Mouse (Mus musculus): ENCODE measurements around the gene Oaz1. TPM values are rescaled to one million over a fixed set of nuclear protein-coding genes. Genes with fewer than 3 reads are reported as not detected.

Oaz1 gene
- polyA plus RNA-seq, 1 experiment from 2014 or later, result 1,303 TPM

DNA sequence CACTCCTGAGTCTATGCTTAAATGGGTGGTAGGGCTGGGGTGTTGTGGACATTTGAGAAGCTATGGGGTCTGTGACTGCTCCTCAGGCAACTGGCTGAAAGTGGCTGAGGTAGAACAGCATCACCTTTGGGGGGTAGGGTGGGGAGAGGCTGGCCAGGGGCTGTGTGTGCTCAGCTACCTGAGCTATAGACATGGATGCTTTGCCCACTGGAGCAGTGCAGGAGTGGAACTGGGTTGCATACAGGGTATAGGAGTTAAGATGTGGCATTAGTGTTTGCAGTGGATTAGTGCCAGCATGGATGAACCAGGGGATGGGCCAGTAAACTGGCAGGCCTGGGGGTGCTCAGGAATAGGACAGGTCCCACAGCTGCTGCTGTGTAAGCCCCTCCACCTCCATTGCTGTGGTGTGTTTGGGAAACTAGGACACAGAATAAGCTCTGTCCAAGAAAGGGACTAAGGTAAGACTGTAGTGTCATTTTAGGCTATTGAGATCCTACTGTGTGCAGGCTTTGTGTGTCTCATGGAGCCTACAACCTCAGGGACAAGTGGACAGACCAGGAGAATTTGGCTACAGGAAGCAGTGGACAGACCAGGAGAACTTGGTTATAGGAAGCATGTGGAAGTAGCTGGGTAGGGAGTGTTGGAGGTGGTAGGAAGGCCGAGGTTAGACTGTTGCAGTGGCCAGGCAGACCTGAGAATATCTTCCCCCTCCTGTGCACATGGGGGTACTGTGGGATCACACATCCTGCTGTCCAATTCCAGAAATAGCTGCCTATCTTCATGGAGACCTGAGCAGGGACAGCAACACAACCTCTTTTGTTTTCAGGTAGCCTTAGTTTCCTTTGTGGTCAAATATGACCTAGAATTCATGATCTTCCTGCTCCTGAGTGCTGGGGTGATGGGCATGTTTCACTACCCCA, 3.2 kb downstream of the Oaz1 start:
- no peak overlapping the region for H3K4me2 ChIP-seq
- H3K27me3 ChIP-seq, result peaks cover 13% of the 10 kb centered on the region
- no peak for ATAC-seq (ENCODE audit: low FRiP score, low read depth)
- H3K4me3 ChIP-seq, result no peak overlapping the region
- peaks cover 25% of the 10 kb centered on the region for H3K4me1 ChIP-seq (replicated peaks)
- H3K36me3 ChIP-seq, result peaks cover 24% of the 10 kb centered on the region
- H3K27ac ChIP-seq (replicated peaks), result no peak overlapping the region
- WGBS, result 60% methylated on average over 1 of the region's 1 CpGs
- H3K9ac ChIP-seq, result no peak overlapping the region
- H3K9me3 ChIP-seq, result no peaks in the 10 kb centered on the region

GRCm38 (mm10) chr10:80831136-80831535, 4.7 kb downstream of the Oaz1 start:
- Histone ChIP-seq H3K4me3 (no peak overlapping the region), H3K27me3 (peaks cover 22% of the 10 kb centered on the region), H3K36me3 (peaks cover 24% of the 10 kb centered on the region), H3K4me2 (no peak overlapping the region), H3K27ac (replicated peaks) (no peak overlapping the region), H3K9ac (no peak overlapping the region), H3K9me3 (no peaks in the 10 kb centered on the region), H3K4me1 (replicated peaks) (peaks cover 34% of the 10 kb centered on the region)
- ATAC-seq (ENCODE audit: low FRiP score, low read depth), result no peak
- WGBS, result 6% methylated on average over 9 of the region's 9 CpGs

GRCm38 (mm10) chr10:80832818-80833217, 6.4 kb downstream of the Oaz1 start:
- H3K9me3 ChIP-seq, result no peaks in the 10 kb centered on the region
- H3K4me1 ChIP-seq (replicated peaks), result peaks cover 29% of the 10 kb centered on the region
- H3K27me3 ChIP-seq, result peaks cover 22% of the 10 kb centered on the region
- no peak for ATAC-seq (ENCODE audit: low FRiP score, low read depth)
- no peak overlapping the region for H3K4me3 ChIP-seq
- peaks cover 24% of the 10 kb centered on the region for H3K36me3 ChIP-seq
- no peak overlapping the region for H3K9ac ChIP-seq
- no peak overlapping the region for H3K4me2 ChIP-seq
- 39% methylated on average over 7 of the region's 7 CpGs for WGBS
- H3K27ac ChIP-seq (replicated peaks), result no peak overlapping the region

DNA sequence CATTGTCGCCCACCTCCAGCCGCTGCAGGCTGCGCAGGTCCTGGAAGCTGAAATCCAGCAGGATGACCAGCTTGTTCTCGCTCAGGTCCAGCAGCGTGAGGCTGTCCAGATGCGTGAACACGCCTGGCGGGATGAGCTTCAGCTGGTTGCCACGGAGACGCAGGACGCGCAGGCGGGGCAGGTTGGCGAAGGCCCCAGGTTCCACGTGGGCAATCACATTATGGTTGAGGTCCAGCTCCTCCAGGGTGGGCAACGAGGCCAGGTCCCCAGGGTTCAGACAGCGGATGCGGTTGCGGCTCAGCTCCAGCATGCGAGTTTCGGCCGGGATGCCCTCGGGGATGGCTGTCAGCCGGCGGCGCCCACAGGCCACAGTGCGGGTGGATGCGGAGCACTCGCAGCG, 9.2 kb downstream of the Oaz1 start:
- WGBS, result 43% methylated on average over 30 of the region's 30 CpGs
- H3K9ac ChIP-seq, result no peak overlapping the region
- H3K4me3 ChIP-seq, result no peak overlapping the region
- peaks cover 22% of the 10 kb centered on the region for H3K27me3 ChIP-seq
- peak; percentile 31; the same call in 1 of the 2 replicates for ATAC-seq (ENCODE audit: low FRiP score, low read depth)
- no peak overlapping the region for H3K27ac ChIP-seq (replicated peaks)
- peak overlapping the region; percentile 24 for H3K4me2 ChIP-seq
- no peaks in the 10 kb centered on the region for H3K9me3 ChIP-seq
- peaks cover 14% of the 10 kb centered on the region; the same call in 1 of the 2 replicates for H3K4me1 ChIP-seq (replicated peaks)
- peaks cover 8% of the 10 kb centered on the region for H3K36me3 ChIP-seq

- ATAC-seq (ENCODE audit: low FRiP score, low read depth), result no peak
- 40% methylated on average over 7 of the region's 7 CpGs for WGBS
- H3K4me2 ChIP-seq, result no peak overlapping the region
- H3K9me3 ChIP-seq, result no peaks in the 10 kb centered on the region
- H3K4me1 ChIP-seq (replicated peaks), result peaks cover 9% of the 10 kb centered on the region; the same call in 1 of the 2 replicates
- H3K4me3 ChIP-seq, result no peak overlapping the region
- H3K36me3 ChIP-seq, result peaks cover 5% of the 10 kb centered on the region; the same call in 1 of the 2 replicates
- peaks cover 22% of the 10 kb centered on the region for H3K27me3 ChIP-seq
- H3K27ac ChIP-seq (replicated peaks), result no peak overlapping the region
- no peak overlapping the region for H3K9ac ChIP-seq
Observed at GRCm38 (mm10) chr10:80836949-80837379, 10.5 kb downstream of the Oaz1 start.

- no peak overlapping the region for H3K4me3 ChIP-seq
- peaks cover 24% of the 10 kb centered on the region for H3K27me3 ChIP-seq
- no peak for ATAC-seq (ENCODE audit: low FRiP score, low read depth)
- 20% methylated on average over 2 of the region's 2 CpGs for WGBS
- no peak overlapping the region for H3K9ac ChIP-seq
- no peaks in the 10 kb centered on the region for H3K9me3 ChIP-seq
- peaks cover 9% of the 10 kb centered on the region; the same call in 1 of the 2 replicates for H3K4me1 ChIP-seq (replicated peaks)
- no peak overlapping the region for H3K27ac ChIP-seq (replicated peaks)
- no peak overlapping the region for H3K4me2 ChIP-seq
- peaks cover 5% of the 10 kb centered on the region; the same call in 1 of the 2 replicates for H3K36me3 ChIP-seq
Observed at GRCm38 (mm10) chr10:80837827-80838226, 11.4 kb downstream of the Oaz1 start.

GRCm38 (mm10) chr10:80838346-80838912, 12.0 kb downstream of the Oaz1 start:
- ATAC-seq (ENCODE audit: low FRiP score, low read depth), result no peak

GRCm38 (mm10) chr10:80839848-80840247, 13.4 kb downstream of the Oaz1 start:
- no peak overlapping the region for H3K4me2 ChIP-seq
- H3K9ac ChIP-seq, result no peak overlapping the region
- no peak for ATAC-seq (ENCODE audit: low FRiP score, low read depth)
- no peaks in the 10 kb centered on the region for H3K9me3 ChIP-seq
- peaks cover 26% of the 10 kb centered on the region for H3K4me1 ChIP-seq (replicated peaks)
- H3K27ac ChIP-seq (replicated peaks), result no peak overlapping the region
- no peaks in the 10 kb centered on the region; the same call in 1 of the 2 replicates for H3K36me3 ChIP-seq
- 53% methylated on average over 6 of the region's 6 CpGs for WGBS
- no peak overlapping the region for H3K4me3 ChIP-seq
- H3K27me3 ChIP-seq, result peaks cover 21% of the 10 kb centered on the region

More at GRCm38 (mm10) chr10:80838346-80838912, 12.0 kb downstream of the Oaz1 start:
- Histone ChIP-seq H3K9ac (no peak overlapping the region), H3K9me3 (no peaks in the 10 kb centered on the region), H3K4me2 (no peak overlapping the region), H3K27ac (replicated peaks) (no peak overlapping the region), H3K4me1 (replicated peaks) (peaks cover 14% of the 10 kb centered on the region), H3K36me3 (peaks cover 5% of the 10 kb centered on the region; the same call in 1 of the 2 replicates), H3K27me3 (peaks cover 28% of the 10 kb centered on the region), H3K4me3 (no peak overlapping the region)
- 75% methylated on average over 2 of the region's 2 CpGs for WGBS

DNA sequence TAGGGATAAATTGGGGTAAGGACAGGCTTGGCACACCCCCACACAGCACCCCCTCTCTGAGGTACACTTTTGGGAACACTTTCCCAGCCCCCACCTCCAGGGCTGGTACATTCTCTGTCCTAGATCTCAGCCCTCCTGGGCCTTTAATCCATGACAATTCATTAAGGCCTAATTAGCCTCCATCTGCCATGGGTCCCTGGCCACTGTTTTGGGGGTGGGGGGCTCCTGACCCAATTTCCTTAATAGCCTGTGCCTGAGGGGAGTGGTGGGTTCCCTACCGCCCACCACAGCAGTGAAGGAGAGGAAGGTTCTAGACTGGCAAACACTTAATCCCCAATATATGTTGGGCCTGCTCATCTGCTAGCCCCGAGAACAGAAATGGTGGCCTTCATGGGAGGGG, 15.2 kb downstream of the Oaz1 start:
- Histone ChIP-seq H3K9ac (no peak overlapping the region), H3K36me3 (no peaks in the 10 kb centered on the region), H3K4me3 (no peak overlapping the region), H3K4me1 (replicated peaks) (peaks cover 16% of the 10 kb centered on the region), H3K9me3 (no peaks in the 10 kb centered on the region), H3K27ac (replicated peaks) (no peak overlapping the region), H3K27me3 (peaks cover 22% of the 10 kb centered on the region), H3K4me2 (no peak overlapping the region)
- ATAC-seq (ENCODE audit: low FRiP score, low read depth), result no peak
- WGBS, result 61% methylated on average over 2 of the region's 2 CpGs

GRCm38 (mm10) chr10:80842334-80842733, 15.9 kb downstream of the Oaz1 start:
- 85% methylated on average over 15 of the region's 15 CpGs for WGBS
- H3K9me3 ChIP-seq, result no peaks in the 10 kb centered on the region
- peaks cover 22% of the 10 kb centered on the region for H3K27me3 ChIP-seq
- no peak overlapping the region for H3K4me3 ChIP-seq
- no peaks in the 10 kb centered on the region for H3K36me3 ChIP-seq
- ATAC-seq (ENCODE audit: low FRiP score, low read depth), result no peak
- H3K27ac ChIP-seq (replicated peaks), result no peak overlapping the region
- peak overlapping the region; percentile 85; the same call in 1 of the 2 replicates for H3K4me2 ChIP-seq
- H3K4me1 ChIP-seq (replicated peaks), result peaks cover 16% of the 10 kb centered on the region
- H3K9ac ChIP-seq, result no peak overlapping the region

- Histone ChIP-seq H3K36me3 (no peaks in the 10 kb centered on the region), H3K9me3 (no peaks in the 10 kb centered on the region), H3K27me3 (peaks cover 22% of the 10 kb centered on the region), H3K4me3 (peak overlapping the region; percentile 66), H3K27ac (replicated peaks) (peak overlapping the region; percentile 17; the same call in 1 of the 2 replicates), H3K4me1 (replicated peaks) (peaks cover 16% of the 10 kb centered on the region), H3K9ac (peak overlapping the region; percentile 74), H3K4me2 (peak overlapping the region; percentile 85)
- WGBS, result 8% methylated on average over 32 of the region's 32 CpGs
- peak; percentile 36 for ATAC-seq (ENCODE audit: low FRiP score, low read depth)
Observed at GRCm38 (mm10) chr10:80843087-80843930, 16.9 kb downstream of the Oaz1 start.

Data from hindbrain, embryonic 15.5 days (tissue).